Mouse (Mus musculus) hematopoietic multipotent progenitor cell, adult 10-12 weeks (in vitro differentiated cells): ENCODE data around the gene Prss2. TPM values are rescaled to one million over a fixed set of nuclear protein-coding genes. Genes with fewer than 3 reads are reported as not detected.

Experiments
- polyA plus RNA-seq: library from polyadenylated mRNA; stranded (reverse); fragments of >175 nt; gene quantifications from 2 replicates; pipeline ENCODE4 v1.2.3, GENCODE M21; 2012; ENCODE audit warnings: low replicate concordance

Prss2 gene
- polyA plus RNA-seq = 0.86 TPM in 1 of 2 replicates, not detected in the other

DNA sequence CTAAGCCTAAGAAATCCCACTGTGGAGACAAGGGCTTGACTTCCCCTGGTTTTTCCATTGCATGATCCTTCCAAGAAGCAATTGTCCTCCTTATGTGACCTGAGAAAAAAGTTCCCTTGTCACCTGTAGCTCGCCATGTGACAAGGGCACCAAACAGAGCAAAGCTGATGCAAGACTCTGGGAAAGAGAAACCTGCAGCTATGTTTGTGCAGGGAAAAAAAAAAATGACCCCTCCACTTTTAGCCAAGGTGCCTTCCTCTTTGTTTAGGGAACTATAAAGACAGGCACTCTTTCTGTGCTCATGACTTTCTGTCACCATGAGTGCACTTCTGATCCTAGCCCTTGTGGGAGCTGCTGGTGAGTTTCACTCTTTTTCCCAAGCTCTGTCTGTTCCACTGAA lies at the start of gene Prss2:
Prss2 (plus strand) TSS at position 301 of the 400 bp plus-strand sequence.

Other genes starting within 250 kb of the Prss2 start
- 0.51 TPM in 1 of 2 replicates, not detected in the other for gene Try4, start 219.5 kb upstream of the Prss2 start, polyA plus RNA-seq
- 0.28 TPM in 1 of 2 replicates, not detected in the other for gene Try5, start 204.9 kb upstream of the Prss2 start, polyA plus RNA-seq
- not detected in 2 replicates for gene Try10, start 167.7 kb upstream of the Prss2 start, polyA plus RNA-seq
- gene Prss3, start 144.1 kb upstream of the Prss2 start, polyA plus RNA-seq = not detected in 2 replicates
- gene Gm5771, start 129.4 kb upstream of the Prss2 start, polyA plus RNA-seq = not detected in 2 replicates
- gene Gm10334, start 75.6 kb upstream of the Prss2 start, polyA plus RNA-seq = not detected in 2 replicates
- gene Prss1, start 62.9 kb upstream of the Prss2 start, polyA plus RNA-seq = not detected in 2 replicates
- 12.5 and 32.3 TPM in 2 replicates for gene Ephb6, start 83.7 kb downstream of the Prss2 start, polyA plus RNA-seq
- not detected in 2 replicates for gene Trpv6, start 114.6 kb downstream of the Prss2 start, polyA plus RNA-seq
- gene Trpv5, start 159.0 kb downstream of the Prss2 start, polyA plus RNA-seq = not detected in 2 replicates
- gene Llcfc1, start 162.6 kb downstream of the Prss2 start, polyA plus RNA-seq = not detected in 2 replicates
- gene Kel, start 182.6 kb downstream of the Prss2 start, polyA plus RNA-seq = 2.0 and 9.0 TPM in 2 replicates